In genomic region chr13:31720731-31721130, GRCm38 (mm10) we compare ENCODE assay signal across 31 mouse cellular contexts.
"Had no signal": no experiment of that assay in that cellular context is flagged by ENCODE, and none has a peak within 500 bp of the region (broad histone marks: within the 10 kb centered on the region; RNA-seq: fewer than 3 reads in every experiment).

No protein-coding gene starts in this region.

- H3K36me3 ChIP-seq: limb, embryonic 10.5 days; limb, embryonic 12.5 days; limb, embryonic 13.5 days; limb, embryonic 15.5 days; liver, embryonic 12.5 days; liver, embryonic 13.5 days; liver, embryonic 15.5 days; lung, embryonic 15.5 days; midbrain, embryonic 10.5 days; midbrain, embryonic 12.5 days; midbrain, embryonic 13.5 days; midbrain, embryonic 15.5 days; neural tube, embryonic 12.5 days had no signal

- H3K27ac ChIP-seq: left cerebral cortex, adult 2 months; limb, embryonic 10.5 days; limb, embryonic 13.5 days; limb, embryonic 15.5 days; liver, embryonic 12.5 days; liver, embryonic 13.5 days; liver, embryonic 14.5 days; liver, embryonic 15.5 days; lung, embryonic 15.5 days; macrophage; midbrain, embryonic 10.5 days; midbrain, embryonic 12.5 days; midbrain, embryonic 13.5 days; midbrain, embryonic 15.5 days; neural tube, embryonic 12.5 days had no signal

- H3K9me3 ChIP-seq: limb, embryonic 10.5 days; limb, embryonic 12.5 days; limb, embryonic 15.5 days; liver, embryonic 12.5 days; liver, embryonic 13.5 days; liver, embryonic 15.5 days; lung, embryonic 15.5 days; megakaryocyte, embryonic 14.5 days; midbrain, embryonic 10.5 days; midbrain, embryonic 12.5 days; midbrain, embryonic 13.5 days; midbrain, embryonic 15.5 days; neural tube, embryonic 12.5 days had no signal

- H3K27me3 ChIP-seq: limb, embryonic 13.5 days; limb, embryonic 15.5 days; liver, embryonic 12.5 days; liver, embryonic 13.5 days; liver, embryonic 15.5 days; lung, embryonic 15.5 days; megakaryocyte, embryonic 14.5 days; midbrain, embryonic 12.5 days; midbrain, embryonic 13.5 days; midbrain, embryonic 15.5 days; neural tube, embryonic 12.5 days had no signal

- DNase-seq: left cerebral cortex, postnatal 4 days; liver; liver, postnatal 0 days; lung, adult 18-20 months; lung, adult 2 months; lung, embryonic 14.5 days; lung, postnatal 10 days; lung, postnatal 14 days; lung, postnatal 36 days; lung, postnatal 4 days had no signal

- H3K9ac ChIP-seq: limb, embryonic 12.5 days; limb, embryonic 13.5 days; limb, embryonic 15.5 days; liver, embryonic 12.5 days; liver, embryonic 13.5 days; liver, embryonic 14.5 days; liver, embryonic 15.5 days; liver, postnatal 0 days; lung, embryonic 14.5 days; lung, embryonic 15.5 days; midbrain, embryonic 12.5 days; midbrain, embryonic 13.5 days; midbrain, embryonic 15.5 days; neural tube, embryonic 12.5 days had no signal

- ATAC-seq: liver, embryonic 12.5 days; liver, postnatal 0 days; lung, postnatal 0 days; midbrain, embryonic 13.5 days; midbrain, embryonic 16.5 days had no signal

- H3K4me2 ChIP-seq: limb, embryonic 12.5 days; limb, embryonic 13.5 days; limb, embryonic 15.5 days; liver, embryonic 11.5 days; liver, embryonic 12.5 days; liver, embryonic 13.5 days; liver, embryonic 15.5 days; lung, embryonic 14.5 days; lung, embryonic 15.5 days; midbrain, embryonic 12.5 days; midbrain, embryonic 13.5 days; midbrain, embryonic 15.5 days; neural tube, embryonic 12.5 days had no signal

- H3K4me3 ChIP-seq: left cerebral cortex, adult 2 months; limb, embryonic 10.5 days; limb, embryonic 12.5 days; limb, embryonic 13.5 days; limb, embryonic 15.5 days; liver, embryonic 12.5 days; liver, embryonic 13.5 days; liver, embryonic 15.5 days; lung, embryonic 15.5 days; megakaryocyte, embryonic 14.5 days; midbrain, embryonic 10.5 days; midbrain, embryonic 12.5 days; midbrain, embryonic 13.5 days; midbrain, embryonic 15.5 days; myocyte; neural tube, embryonic 12.5 days had no signal

- H3K4me1 ChIP-seq: liver, embryonic 12.5 days; liver, embryonic 13.5 days; liver, embryonic 15.5 days; lung, embryonic 15.5 days; megakaryocyte, embryonic 14.5 days; midbrain, embryonic 10.5 days; midbrain, embryonic 12.5 days; midbrain, embryonic 13.5 days; midbrain, embryonic 15.5 days; neural tube, embryonic 12.5 days had no signal
